Mouse (Mus musculus) embryonic fibroblast, embryonic 13.5 days (primary cell): ENCODE measurements around the gene Prrt4. TPM values are rescaled to one million over a fixed set of nuclear protein-coding genes. Genes with fewer than 3 reads are reported as not detected.

Source experiments
- H3K27ac ChIP-seq: 2 replicates; pipeline ENCODE4 v1.5.1; 2012; ENCODE audit warnings: low read length, control low read depth, inconsistent platforms; ENCODE audit not compliant: insufficient read depth
- H3K4me1 ChIP-seq: 2 replicates; pipeline ENCODE4 v1.6.1; 2011; ENCODE audit warnings: low read length; ENCODE audit not compliant: control insufficient read depth, insufficient read depth
- H3K4me3 ChIP-seq: 2 replicates; pipeline ENCODE4 v1.5.1; 2011; ENCODE audit warnings: mild to moderate bottlenecking, control low read depth, low read length; ENCODE audit not compliant: insufficient read depth
- CTCF ChIP-seq: IDR thresholded peaks from 2 replicates; pipeline ENCODE4 v1.5.1; 2011; ENCODE audit warnings: mild to moderate bottlenecking, control low read depth, low read length, moderate library complexity, borderline replicate concordance; ENCODE audit not compliant: insufficient read depth
- POLR2A ChIP-seq: IDR thresholded peaks from 2 replicates; pipeline ENCODE4 v1.6.1; 2011; ENCODE audit warnings: low read depth, mild to moderate bottlenecking, control low read depth, low read length, moderate library complexity
- polyA plus RNA-seq: library from polyadenylated mRNA; stranded (reverse); fragments of >200 nt; gene quantifications from 2 replicates; pipeline ENCODE4 v1.2.4, GENCODE M21; 2011; ENCODE audit warnings: low read depth; ENCODE audit not compliant: missing spikeins, insufficient read length

Prrt4 gene
- polyA plus RNA-seq, 1 experiment: 0.16 TPM

DNA sequence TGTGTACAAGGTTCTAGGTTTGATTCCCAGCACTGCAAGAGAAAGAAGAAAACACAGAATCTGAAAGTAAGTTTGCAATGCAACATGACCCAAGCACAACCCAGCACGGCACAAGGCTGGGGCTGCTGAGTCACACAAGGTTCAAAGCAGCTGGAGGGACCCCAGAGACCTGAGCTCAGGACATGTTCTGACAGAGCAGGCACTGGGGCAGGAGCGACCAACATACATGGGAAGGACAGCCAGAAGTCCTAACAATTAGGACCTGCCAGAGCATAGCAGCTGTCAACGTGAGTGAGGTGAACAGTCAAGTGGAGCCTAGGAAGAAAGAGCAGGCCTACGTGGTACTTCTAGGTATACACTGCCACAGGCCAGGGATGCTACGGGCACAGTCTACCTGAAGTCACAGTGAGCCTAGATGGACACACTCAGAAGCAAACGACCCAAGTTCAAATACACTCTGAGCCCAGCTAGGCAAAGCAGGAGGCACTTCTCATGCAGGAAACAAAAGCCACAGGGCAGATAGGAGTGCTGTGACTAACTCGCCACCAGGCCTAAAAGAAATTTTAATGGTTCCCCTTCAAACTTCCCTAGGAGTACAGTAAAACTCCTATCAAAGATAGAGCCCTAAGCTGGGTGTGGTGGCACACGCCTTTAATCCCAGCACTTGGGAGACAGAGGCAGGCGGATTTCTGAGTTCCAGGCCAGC, 31.0 kb upstream of the Prrt4 start:
- H3K4me3 ChIP-seq: no peak overlapping the region
- H3K4me1 ChIP-seq: peaks cover 6% of the 10 kb centered on the region; the same call in 1 of the 2 replicates
- no peak for TF ChIP-seq CTCF
- no peak for TF ChIP-seq POLR2A
- no peak overlapping the region for H3K27ac ChIP-seq

GRCm38 (mm10) chr6:29208178-29208577, 28.8 kb upstream of the Prrt4 start:
- Histone ChIP-seq H3K4me1 (peaks cover 5% of the 10 kb centered on the region; the same call in 1 of the 2 replicates), H3K27ac (no peak overlapping the region), H3K4me3 (no peak overlapping the region)
- TF ChIP-seq POLR2A (no peak), CTCF (no peak)

GRCm38 (mm10) chr6:29207017-29207416, 27.6 kb upstream of the Prrt4 start:
- Histone ChIP-seq H3K27ac (no peak overlapping the region), H3K4me3 (no peak overlapping the region), H3K4me1 (peaks cover 5% of the 10 kb centered on the region; the same call in 1 of the 2 replicates)
- TF ChIP-seq CTCF: no peak
- no peak for TF ChIP-seq POLR2A

GRCm38 (mm10) chr6:29206006-29206405, 26.6 kb upstream of the Prrt4 start:
- Histone ChIP-seq H3K4me3 (no peak overlapping the region), H3K27ac (no peak overlapping the region), H3K4me1 (peaks cover 5% of the 10 kb centered on the region; the same call in 1 of the 2 replicates)
- TF ChIP-seq POLR2A (no peak), CTCF (no peak)

DNA sequence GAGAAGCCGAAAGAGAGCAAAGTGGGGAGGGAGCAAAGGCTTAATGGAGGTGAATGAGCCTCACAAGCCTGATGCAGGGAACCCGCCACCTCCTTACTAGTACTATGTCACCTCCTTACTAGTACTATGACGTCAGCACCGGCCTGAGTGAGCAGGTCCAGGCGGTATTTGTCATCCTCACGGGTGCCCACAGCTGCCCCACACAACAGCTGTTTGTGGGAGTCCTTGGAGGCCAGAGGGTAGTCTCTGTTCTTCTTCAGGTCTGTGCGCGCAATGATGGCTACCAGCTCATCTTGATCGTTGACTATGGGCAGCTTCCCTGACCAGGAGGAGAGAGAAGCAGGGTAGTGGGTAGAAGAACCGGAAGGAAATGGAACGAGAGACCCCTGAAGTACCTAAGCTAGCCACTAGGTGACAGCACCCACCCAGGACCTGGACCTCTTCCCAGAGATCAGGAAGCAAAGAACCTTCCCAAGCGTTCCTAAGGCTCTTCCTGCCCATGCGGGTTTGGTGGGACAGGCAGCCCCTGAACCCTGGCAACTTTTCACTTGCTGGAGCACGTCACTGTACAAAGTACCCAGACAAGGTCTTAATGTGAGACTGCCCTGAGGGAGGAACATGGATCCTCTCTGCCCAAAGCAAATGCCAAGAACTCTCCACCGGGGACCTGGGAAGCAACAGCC, 25.7 kb upstream of the Prrt4 start:
- peaks cover 5% of the 10 kb centered on the region; the same call in 1 of the 2 replicates for H3K4me1 ChIP-seq
- H3K27ac ChIP-seq: no peak overlapping the region
- H3K4me3 ChIP-seq: no peak overlapping the region
- TF ChIP-seq POLR2A (no peak), CTCF (peak; percentile 54; the same call in 1 of the 2 replicates)

- no peak overlapping the region for H3K27ac ChIP-seq
- TF ChIP-seq POLR2A (no peak), CTCF (no peak)
- H3K4me1 ChIP-seq: peaks cover 5% of the 10 kb centered on the region; the same call in 1 of the 2 replicates
- H3K4me3 ChIP-seq: no peak overlapping the region
Measured at GRCm38 (mm10) chr6:29203861-29204585, 24.6 kb upstream of the Prrt4 start.

DNA sequence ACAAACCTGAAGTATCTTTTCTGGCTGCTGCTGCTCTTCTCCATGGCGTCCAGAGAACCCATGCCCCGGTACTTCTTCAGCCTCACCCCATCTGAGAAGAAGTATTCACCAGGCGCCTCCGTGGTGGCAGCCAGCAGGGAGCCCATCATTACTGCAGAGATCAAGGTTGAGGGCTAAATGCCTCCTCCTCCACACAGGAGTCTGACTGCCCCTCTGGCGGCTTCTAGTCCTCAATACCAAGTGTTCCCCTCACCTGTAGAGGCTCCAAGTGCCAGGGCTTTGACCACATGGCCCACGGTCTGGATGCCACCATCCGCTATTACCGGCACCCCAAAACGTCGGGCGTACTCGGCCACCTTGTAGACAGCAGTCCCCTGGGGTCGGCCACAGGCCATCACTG, 23.7 kb upstream of the Prrt4 start:
- no peak for TF ChIP-seq CTCF
- no peak for TF ChIP-seq POLR2A
- peaks cover 5% of the 10 kb centered on the region; the same call in 1 of the 2 replicates for H3K4me1 ChIP-seq
- no peak overlapping the region for H3K4me3 ChIP-seq
- no peak overlapping the region for H3K27ac ChIP-seq

DNA sequence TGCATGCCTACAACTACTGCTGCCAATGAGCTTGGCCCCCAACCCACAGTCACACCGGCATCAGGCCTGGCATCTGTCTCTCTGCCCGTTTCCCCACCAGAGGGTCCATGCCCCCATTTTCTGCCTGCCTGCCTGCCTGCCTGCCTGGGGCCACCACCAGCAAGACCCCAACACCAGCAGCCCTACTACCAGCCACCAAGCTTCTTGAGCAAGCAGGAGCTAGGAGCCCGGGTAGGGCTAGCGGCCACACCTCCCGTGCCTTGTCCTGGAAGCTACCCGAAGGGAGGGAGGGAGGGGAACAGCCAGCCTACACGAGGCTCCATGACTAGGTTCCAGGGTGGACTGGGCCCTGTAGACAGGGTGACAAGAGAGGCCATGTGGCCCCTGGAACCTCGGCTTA, 22.6 kb upstream of the Prrt4 start:
- H3K4me1 ChIP-seq: peaks cover 5% of the 10 kb centered on the region; the same call in 1 of the 2 replicates
- no peak overlapping the region for H3K27ac ChIP-seq
- H3K4me3 ChIP-seq: no peak overlapping the region
- TF ChIP-seq POLR2A (no peak), CTCF (no peak)

- TF ChIP-seq POLR2A (no peak), CTCF (no peak)
- Histone ChIP-seq H3K4me3 (no peak overlapping the region), H3K27ac (no peak overlapping the region), H3K4me1 (peaks cover 5% of the 10 kb centered on the region; the same call in 1 of the 2 replicates)
Measured at GRCm38 (mm10) chr6:29201341-29201740, 22.0 kb upstream of the Prrt4 start.

DNA sequence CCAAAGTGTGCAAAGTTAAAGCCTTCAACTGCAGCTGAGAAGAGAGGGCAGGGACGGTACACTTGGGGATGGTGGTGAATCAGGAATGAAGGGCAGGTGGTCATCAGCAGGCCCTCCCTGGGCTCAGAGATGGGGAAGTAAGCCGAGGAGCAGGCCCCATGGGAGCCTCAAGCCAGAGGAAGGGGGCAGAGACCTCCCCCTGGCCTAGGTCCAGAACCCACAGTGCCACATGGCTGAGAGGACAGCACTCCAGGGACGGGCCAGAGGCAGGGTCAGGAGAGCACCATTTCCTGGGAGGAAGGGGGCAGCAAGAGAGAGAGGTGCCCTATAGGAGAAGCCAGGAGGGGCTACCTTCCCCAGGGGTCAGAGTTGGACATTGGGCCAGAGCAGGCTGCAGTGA, 21.1 kb upstream of the Prrt4 start:
- Histone ChIP-seq H3K4me1 (peaks cover 5% of the 10 kb centered on the region; the same call in 1 of the 2 replicates), H3K27ac (no peak overlapping the region)
- no peak for TF ChIP-seq CTCF

More for the DNA sequence above, 21.1 kb upstream of the Prrt4 start:
- H3K4me3 ChIP-seq: no peak overlapping the region
